Mouse (Mus musculus) stomach, postnatal 0 days (tissue): Measurements from ENCODE around the gene Ier3. TPM values are rescaled to one million over a fixed set of nuclear protein-coding genes. Genes with fewer than 3 reads are reported as not detected.

ENCODE experiments used
- ATAC-seq: fragments of 200-750 bp; cut with Nextera tagmentation; 2 replicates; pipeline ENCODE4 v1.8.0; 2017; ENCODE audit not compliant: low FRiP score, low TSS enrichment
- DNase-seq: peaks from one replicate; pipeline ENCODE4 v3.0.0-alpha.2; 2016; ENCODE audit warnings: low spot score
- H3K27ac ChIP-seq: fragments of 300-500 bp; sonication (generic); replicated peaks from 2 replicates; pipeline ENCODE4 v1.5.1; 2014; ENCODE audit warnings: mild to moderate bottlenecking, control low read depth
- H3K27me3 ChIP-seq: fragments of 300-500 bp; sonication (generic); 2 replicates; pipeline ENCODE4 v1.6.1; 2014; ENCODE audit warnings: low read length; ENCODE audit not compliant: control insufficient read depth, insufficient read depth
- H3K36me3 ChIP-seq: fragments of 300-500 bp; sonication (generic); 2 replicates; pipeline ENCODE4 v1.6.1; 2014; ENCODE audit warnings: low read length, mixed read lengths; ENCODE audit not compliant: control insufficient read depth, insufficient read depth
- H3K4me1 ChIP-seq: fragments of 300-500 bp; sonication (generic); replicated peaks from 2 replicates; pipeline ENCODE4 v1.6.1; 2014; ENCODE audit warnings: antibody characterized with exemption; ENCODE audit not compliant: control insufficient read depth, insufficient read depth
- H3K4me2 ChIP-seq: fragments of 300-500 bp; sonication (generic); replicated peaks from 2 replicates; pipeline ENCODE4 v1.6.1; 2014; ENCODE audit warnings: low read depth, mild to moderate bottlenecking, control low read depth, moderate library complexity
- H3K4me3 ChIP-seq: fragments of 300-500 bp; sonication (generic); 2 replicates; pipeline ENCODE4 v1.5.1; 2014; ENCODE audit warnings: low read depth, low read length, control low read depth
- H3K9ac ChIP-seq: fragments of 300-500 bp; sonication (generic); 2 replicates; pipeline ENCODE4 v1.6.1; 2014; ENCODE audit warnings: mild to moderate bottlenecking, low read length, control low read depth, mixed read lengths
- H3K9me3 ChIP-seq: fragments of 300-500 bp; sonication (generic); 2 replicates; pipeline ENCODE4 v1.6.1; 2016; ENCODE audit warnings: low read length; ENCODE audit not compliant: control insufficient read depth
- CTCF ChIP-seq: IDR thresholded peaks from 2 replicates; pipeline ENCODE4 v1.5.1; 2016; ENCODE audit warnings: antibody characterized with exemption, low read depth, mild to moderate bottlenecking, moderate library complexity
- EP300 ChIP-seq: optimal IDR thresholded peaks from 2 replicates; pipeline ENCODE3; 2016; ENCODE audit warnings: antibody characterized with exemption
- WGBS: fragments of 180-500 bp; shearing (Covaris S2); extraction: QIAGEN DNeasy Blood & Tissue Kit; methylation state at CpG from one replicate; pipeline ENCODE4 v1.1.7; 2014; 5-methylcytosine and 5-hydroxymethylcytosine counted together
- polyA plus RNA-seq: library from polyadenylated mRNA; unstranded; fragments of >200 nt; fragmentation: Nextera tagmentation; extraction: Ambion mirVana; gene quantifications from 2 replicates; pipeline ENCODE4 v1.2.1, GENCODE M21; 2015

The Ier3 gene
- polyA plus RNA-seq, 1 experiment from 2014 or later, result 74.8 TPM

DNA sequence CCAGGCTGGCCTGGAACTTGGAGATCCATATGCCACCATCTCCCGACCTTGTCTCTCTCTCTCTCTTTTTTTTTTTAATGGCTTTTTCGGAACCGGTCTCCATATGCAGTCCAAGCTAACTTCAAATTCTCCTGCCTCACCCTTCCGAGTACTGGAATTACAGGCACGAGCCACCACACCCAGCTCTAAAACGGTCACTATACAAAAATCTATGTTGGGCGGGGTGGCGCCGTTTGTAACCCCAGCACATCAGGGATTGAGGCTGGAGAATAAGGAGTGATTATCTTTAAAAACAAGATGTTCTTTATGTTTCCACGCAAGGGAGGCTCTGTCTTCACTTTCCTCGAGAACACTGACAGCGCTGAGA is 39.3 kb downstream of the Ier3 start:
- Histone ChIP-seq H3K27me3 (no peaks in the 10 kb centered on the region), H3K4me3 (peak overlapping the region; percentile 76), H3K9ac (peak overlapping the region; percentile 71), H3K36me3 (peaks cover 3% of the 10 kb centered on the region), H3K4me2 (peak overlapping the region; percentile 66), H3K4me1 (no peaks in the 10 kb centered on the region), H3K27ac (peak overlapping the region; percentile 85), H3K9me3 (no peaks in the 10 kb centered on the region)
- ATAC-seq, result 0 out of 2 replicates have a peak, but pooled peaks have one; percentile 3
- no peak for TF ChIP-seq EP300
- no peak for TF ChIP-seq CTCF
- 4% methylated on average over 12 of the region's 12 CpGs for WGBS
- DNase-seq, result no peak

DNA sequence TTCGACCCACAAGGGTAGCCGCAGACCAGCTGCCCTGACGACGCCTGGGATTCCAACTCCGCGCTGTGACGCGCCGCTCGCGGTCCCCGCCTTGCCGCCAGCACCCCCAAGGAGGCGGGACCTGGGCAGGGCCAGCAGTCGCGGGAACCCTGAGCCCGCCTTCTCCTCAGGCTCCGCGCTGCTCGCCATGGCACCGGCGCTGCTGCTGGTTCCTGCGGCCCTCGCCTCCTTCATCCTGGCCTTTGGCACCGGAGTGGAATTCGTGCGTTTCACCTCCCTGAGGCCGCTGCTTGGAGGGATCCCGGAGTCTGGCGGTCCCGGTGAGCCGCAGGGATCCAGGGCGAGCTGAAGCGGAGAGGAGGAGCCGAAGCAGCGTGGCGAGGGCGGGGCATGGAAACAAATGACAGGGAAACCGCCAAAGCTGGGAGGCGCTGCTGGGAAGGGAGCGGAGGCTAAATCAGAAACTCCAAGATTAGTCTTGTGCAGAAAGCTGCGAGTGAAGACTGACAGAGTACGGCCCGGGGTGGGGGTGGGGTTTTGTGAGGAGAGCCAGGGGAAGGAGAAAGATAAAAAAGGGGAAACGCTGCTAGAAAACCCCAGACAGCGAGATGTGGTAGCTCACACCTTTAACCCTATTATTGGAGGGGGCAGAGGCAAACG is 39.8 kb downstream of the Ier3 start, which contains the start of gene Nrm:
Gene Nrm (plus strand): TSS at position 121 of the 660 bp plus-strand sequence.
- WGBS, result under 1% methylated on average over 40 of the region's 47 CpGs
- Histone ChIP-seq H3K4me3 (peak within 1 kb of the TSS; percentile 76), H3K4me2 (peak within 1 kb of the TSS; percentile 66), H3K9ac (peak within 1 kb of the TSS; percentile 71), H3K9me3 (no peaks in the 10 kb centered on the region), H3K4me1 (no peaks in the 10 kb centered on the region), H3K36me3 (peaks cover 3% of the 10 kb centered on the region), H3K27me3 (no peaks in the 10 kb centered on the region), H3K27ac (peak within 1 kb of the TSS; percentile 85)
- TF ChIP-seq EP300 (no peak), CTCF (peak; percentile 73)
- ATAC-seq (peak; percentile 92), DNase-seq (peak; percentile 92)

DNA sequence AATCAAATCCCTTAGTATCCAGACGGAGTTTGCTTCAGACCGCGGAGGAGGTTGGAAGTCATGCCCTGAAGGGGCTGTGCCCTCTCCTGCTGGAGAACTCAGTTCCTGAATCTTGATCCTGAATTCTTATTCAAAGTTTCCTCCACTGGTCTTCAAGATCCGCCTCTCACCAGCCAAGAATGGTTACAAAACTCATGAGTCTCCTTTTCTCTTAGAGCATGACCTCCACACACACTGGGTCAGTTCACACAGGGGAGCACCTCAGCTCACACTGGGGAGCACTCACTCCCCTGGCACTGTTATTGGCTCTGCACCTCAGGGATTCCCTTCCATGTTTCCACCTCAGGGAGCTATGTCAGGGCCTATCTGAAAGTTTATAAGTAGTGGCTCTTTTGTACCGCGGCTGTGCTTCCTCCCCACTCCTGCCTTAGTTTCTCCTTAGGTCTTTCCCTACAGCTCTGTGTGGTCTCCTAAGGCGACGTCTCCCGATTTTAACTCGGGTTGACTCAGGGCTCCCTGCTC is 43.4 kb downstream of the Ier3 start:
- Histone ChIP-seq H3K27me3 (no peaks in the 10 kb centered on the region), H3K4me3 (peak overlapping the region; percentile 60), H3K9me3 (no peaks in the 10 kb centered on the region), H3K4me1 (no peaks in the 10 kb centered on the region; the same call in 1 of the 2 replicates), H3K27ac (peak overlapping the region; percentile 94), H3K4me2 (peak overlapping the region; percentile 85), H3K9ac (peak overlapping the region; percentile 77; the same call in 1 of the 2 replicates), H3K36me3 (no peaks in the 10 kb centered on the region)
- 27% methylated on average over 10 of the region's 10 CpGs for WGBS
- TF ChIP-seq EP300 (no peak), CTCF (no peak)
- ATAC-seq (no peak), DNase-seq (no peak)

DNA sequence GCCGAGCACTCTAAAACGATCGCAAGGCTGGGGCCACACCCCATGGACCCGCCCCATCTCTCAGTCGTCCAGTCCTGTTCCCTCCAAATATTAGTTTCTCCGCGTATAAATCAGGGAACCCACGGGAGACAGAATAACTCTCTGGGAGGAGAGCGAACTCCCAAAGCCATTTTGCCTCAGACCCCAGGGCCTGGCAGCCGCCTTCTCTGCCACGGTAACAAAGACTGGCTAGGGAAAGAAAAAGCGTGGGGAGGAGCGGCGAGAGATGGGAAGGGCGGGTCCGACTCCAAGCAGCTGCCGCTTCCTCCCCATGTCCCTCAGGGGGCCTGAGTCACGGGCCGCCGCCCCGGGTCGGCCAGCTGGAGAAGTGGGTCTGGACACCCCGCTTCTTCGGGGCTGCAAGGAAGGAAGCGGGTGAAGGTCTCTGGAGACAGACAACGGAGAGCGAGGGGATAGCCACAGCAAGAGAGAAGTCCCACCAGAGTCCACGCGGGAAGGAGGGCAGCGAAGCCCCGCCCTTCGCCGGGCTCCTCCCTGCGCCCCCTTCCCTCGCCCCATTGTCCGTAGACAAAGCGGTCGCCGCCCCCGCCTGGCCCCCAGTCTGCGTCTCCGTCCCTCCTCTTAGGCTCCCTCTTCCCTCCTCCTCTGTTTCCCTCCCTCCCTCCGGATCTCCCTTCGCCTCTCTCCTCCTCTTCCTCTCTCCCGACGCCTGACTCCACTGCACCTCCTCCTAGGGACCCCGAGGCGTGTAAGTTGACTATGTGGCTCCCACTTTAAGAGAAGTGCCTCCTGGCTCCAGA is 44.2 kb downstream of the Ier3 start, which contains the start of gene Ppp1r18:
Gene Ppp1r18 (plus strand): TSS at position 113 of the 800 bp plus-strand sequence.
- peak within 1 kb of the TSS; percentile 60 for H3K4me3 ChIP-seq
- DNase-seq (peak; percentile 68), ATAC-seq (peak; percentile 51; the same call in 1 of the 2 replicates)
- H3K27me3 ChIP-seq, result no peaks in the 10 kb centered on the region
- TF ChIP-seq EP300 (peak; percentile 62), CTCF (0 out of 2 replicates have a peak, but pooled peaks have one; percentile 6)
- no peaks in the 10 kb centered on the region for H3K36me3 ChIP-seq
- peak within 1 kb of the TSS; percentile 77 for H3K9ac ChIP-seq
- H3K4me1 ChIP-seq, result peaks cover 3% of the 10 kb centered on the region; the same call in 1 of the 2 replicates
- peak within 1 kb of the TSS; percentile 85 for H3K4me2 ChIP-seq
- H3K27ac ChIP-seq, result peak within 1 kb of the TSS; percentile 94
- H3K9me3 ChIP-seq, result no peaks in the 10 kb centered on the region
- 2% methylated on average over 44 of the region's 48 CpGs for WGBS

DNA sequence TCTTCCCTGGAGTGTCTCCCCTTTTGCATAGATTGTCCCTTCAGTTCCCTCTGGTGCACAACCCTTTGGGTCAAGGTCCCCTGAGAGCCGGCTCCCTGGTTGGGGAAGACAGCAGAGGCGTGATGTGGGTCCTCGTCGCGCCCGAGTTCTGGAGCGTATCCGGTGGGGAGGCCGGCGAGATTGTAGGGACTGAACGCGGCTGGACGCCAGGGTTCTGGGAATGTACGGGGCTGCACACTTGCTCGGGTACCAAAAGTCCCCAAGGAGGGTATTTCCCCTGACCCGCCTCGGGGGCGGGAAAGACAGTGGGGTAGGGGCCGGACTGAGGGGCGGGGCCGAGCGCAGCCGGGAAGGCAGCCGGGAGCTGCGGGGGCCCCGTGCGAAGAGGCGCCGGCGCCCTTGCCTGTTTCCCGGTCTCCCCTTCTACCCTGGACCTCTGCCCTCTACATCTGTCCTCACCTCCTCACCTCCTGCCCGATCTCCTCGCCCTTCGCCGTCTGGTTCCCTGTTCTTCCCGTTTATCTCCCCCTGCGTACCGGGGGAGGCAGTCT is 44.9 kb downstream of the Ier3 start:
- Histone ChIP-seq H3K27me3 (no peaks in the 10 kb centered on the region), H3K27ac (peak overlapping the region; percentile 94), H3K9ac (peak overlapping the region; percentile 77), H3K4me2 (peak overlapping the region; percentile 85), H3K4me3 (peak overlapping the region; percentile 60), H3K4me1 (peaks cover 3% of the 10 kb centered on the region; the same call in 1 of the 2 replicates), H3K36me3 (no peaks in the 10 kb centered on the region), H3K9me3 (no peaks in the 10 kb centered on the region)
- no peak for TF ChIP-seq CTCF
- ATAC-seq, result peak; percentile 35; the same call in 1 of the 2 replicates
- DNase-seq, result peak; percentile 53
- under 1% methylated on average over 38 of the region's 38 CpGs for WGBS
